8 mouse cellular contexts compared by ENCODE assay signal in genomic region chr8:94214252-94215173, GRCm38 (mm10). TPM values are rescaled to one million over a fixed set of nuclear protein-coding genes. Genes with fewer than 3 reads are reported as not detected.
DNase-seq lines count a peak whose midpoint lies in the region; ATAC-seq and TF ChIP-seq lines count a peak whose summit lies in the region.

TSS of gene Nup93 (plus strand) at chr8:94214564.

- H3K9ac ChIP-seq in kidney, embryonic 14.5 days (ENCODE audit: low read depth, low read length): peak within 1 kb of the TSS; percentile 82
- peak within 1 kb of the TSS; percentile 64 for H3K9ac ChIP-seq in limb, embryonic 15.5 days

- DNase-seq in A20 (ENCODE audit: low read depth, low spot score): peak; percentile 98
- peak; percentile 98 to 99 for DNase-seq in heart, adult 9 months (ENCODE audit: low spot score in 2 of 2)
- peak; percentile 79 to 81 for DNase-seq in monocyte, adult 2 months (ENCODE audit: low read depth in 1 of 2, low spot score in 2 of 2)
- peak; percentile 94 to 96 for DNase-seq in spleen, postnatal 36 days (ENCODE audit: low spot score in 2 of 2)

- no peak for TF ChIP-seq CTCF in bone marrow macrophage, adult 2 months (IDR thresholded peaks at IDR 0.05; ENCODE audit: low read depth, low read length)
- TF ChIP-seq CTCF in embryonic fibroblast, embryonic 13.5 days (IDR thresholded peaks at IDR 0.05; ENCODE audit: borderline replicate concordance, insufficient read depth, low read length): no peak

- no peaks in the 10 kb centered on the region for H3K36me3 ChIP-seq in kidney, embryonic 14.5 days (ENCODE audit: control insufficient read depth, insufficient read depth, low read length)
- no peaks in the 10 kb centered on the region for H3K36me3 ChIP-seq in limb, embryonic 15.5 days

- TF ChIP-seq POLR2A in bone marrow macrophage, adult 2 months (IDR thresholded peaks at IDR 0.05; ENCODE audit: borderline replicate concordance, low read depth, low read length): 0 out of 2 replicates have a peak, but pooled peaks have one; percentile 61
- peak; percentile 86 for TF ChIP-seq POLR2A in embryonic fibroblast, embryonic 13.5 days (IDR thresholded peaks at IDR 0.05; ENCODE audit: low read depth, low read length)

- H3K4me3 ChIP-seq in bone marrow macrophage, adult 2 months (ENCODE audit: insufficient read depth, low read length): peak within 1 kb of the TSS; percentile 89
- peak within 1 kb of the TSS; percentile 72 for H3K4me3 ChIP-seq in embryonic fibroblast, embryonic 13.5 days (ENCODE audit: insufficient read depth, low read length)
- H3K4me3 ChIP-seq in kidney, embryonic 14.5 days (ENCODE audit: low read length): peak within 1 kb of the TSS; percentile 91
- H3K4me3 ChIP-seq in limb, embryonic 15.5 days: peak within 1 kb of the TSS; percentile 92

- H3K4me1 ChIP-seq in bone marrow macrophage, adult 2 months (ENCODE audit: control insufficient read depth, insufficient read depth, low read length): peaks cover 20% of the 10 kb centered on the region
- H3K4me1 ChIP-seq in embryonic fibroblast, embryonic 13.5 days (ENCODE audit: control insufficient read depth, insufficient read depth, low read length): peaks cover 7% of the 10 kb centered on the region; the same call in 1 of the 2 replicates
- H3K4me1 ChIP-seq in kidney, embryonic 14.5 days (ENCODE audit: control insufficient read depth, insufficient read depth, low read length): peaks cover 9% of the 10 kb centered on the region
- H3K4me1 ChIP-seq in limb, embryonic 15.5 days: peaks cover 16% of the 10 kb centered on the region

- no peaks in the 10 kb centered on the region for H3K9me3 ChIP-seq in kidney, embryonic 14.5 days (ENCODE audit: control insufficient read depth, low read length)
- H3K9me3 ChIP-seq in limb, embryonic 15.5 days: no peaks in the 10 kb centered on the region

- peak within 1 kb of the TSS; percentile 84 for H3K4me2 ChIP-seq in kidney, embryonic 14.5 days (replicated peaks; ENCODE audit: low read depth, low read length)
- H3K4me2 ChIP-seq in limb, embryonic 15.5 days: peak within 1 kb of the TSS; percentile 91

- peak within 1 kb of the TSS; percentile 57 for H3K27ac ChIP-seq in bone marrow macrophage, adult 2 months (ENCODE audit: insufficient read depth, low read depth, low read length)
- H3K27ac ChIP-seq in embryonic fibroblast, embryonic 13.5 days (ENCODE audit: insufficient read depth, low read length): peak within 1 kb of the TSS; percentile 28; the same call in 1 of the 2 replicates
- H3K27ac ChIP-seq in kidney, embryonic 14.5 days (ENCODE audit: low read depth, low read length): no peak within 1 kb of the TSS; the same call in 1 of the 2 replicates
- H3K27ac ChIP-seq in limb, embryonic 15.5 days: peak within 1 kb of the TSS; percentile 65

- no peaks in the 10 kb centered on the region for H3K27me3 ChIP-seq in kidney, embryonic 14.5 days (ENCODE audit: control insufficient read depth, insufficient read depth, low read length)
- H3K27me3 ChIP-seq in limb, embryonic 15.5 days: no peaks in the 10 kb centered on the region

- WGBS in kidney, embryonic 14.5 days: 1% methylated on average over 66 of the region's 68 CpGs
- WGBS in limb, embryonic 15.5 days: under 1% methylated on average over 68 of the region's 68 CpGs

- peak; percentile 98 for ATAC-seq in kidney, embryonic 14.5 days (ENCODE audit: low FRiP score, low TSS enrichment)
- ATAC-seq in limb, embryonic 15.5 days (ENCODE audit: insufficient number of reproducible peaks, low FRiP score, low TSS enrichment, low read depth): peak; percentile 93

RNA-seq across cellular contexts. Expression of gene Nup93, which starts in this region (rescaled TPM):
- 21.4 and 23.7 TPM in 2 replicates for polyA plus RNA-seq in bone marrow macrophage, adult 2 months (2012; ENCODE audit: insufficient read depth, insufficient read length, missing spikeins)
- polyA plus RNA-seq in embryonic fibroblast, embryonic 13.5 days (2011; ENCODE audit: insufficient read length, low read depth, missing spikeins): 58.2 and 65.0 TPM in 2 replicates
- 51.8 and 103 TPM in 2 replicates for polyA plus RNA-seq in kidney, embryonic 14.5 days (2014; fragmentation: Nextera tagmentation; extraction: Ambion mirVana)
- polyA plus RNA-seq in limb, embryonic 15.5 days (2015; fragmentation: Nextera tagmentation; extraction: Ambion mirVana): 62.8 and 63.0 TPM in 2 replicates
